Mouse (Mus musculus): ENCODE data around the gene Pdia2.
A peak's percentile ranks its signal among the peaks of the same experiment; 100 is the strongest.

Pdia2 gene

GRCm38 (mm10) chr17:26198892-26199291, at the start of gene Pdia2:
TSS of gene Pdia2 (minus strand) at chr17:26199087.
- DNase-seq, result no peak

- peak; percentile 95 to 96 for DNase-seq
Measured at GRCm38 (mm10) chr17:26244101-26244841, 45.4 kb upstream of the Pdia2 start, which contains the start of gene Fam234a. TSS of gene Fam234a (minus strand) at chr17:26244242.

- DNase-seq, result no peak
Measured at GRCm38 (mm10) chr17:26243471-26244100, 44.7 kb upstream of the Pdia2 start.

GRCm38 (mm10) chr17:26240990-26241389, 42.1 kb upstream of the Pdia2 start:
- DNase-seq, result no peak

GRCm38 (mm10) chr17:26240120-26240790, 41.4 kb upstream of the Pdia2 start:
- no peak for DNase-seq

GRCm38 (mm10) chr17:26239551-26239950, 40.7 kb upstream of the Pdia2 start:
- no peak for DNase-seq

GRCm38 (mm10) chr17:26237667-26238066, 38.8 kb upstream of the Pdia2 start:
- DNase-seq, result no peak

- DNase-seq, result no peak
Measured at GRCm38 (mm10) chr17:26235077-26235815, 36.4 kb upstream of the Pdia2 start.

GRCm38 (mm10) chr17:26234386-26234785, 35.5 kb upstream of the Pdia2 start:
- no peak for DNase-seq

- DNase-seq, result peak in 1 of 2 experiments; percentile 23
Measured at GRCm38 (mm10) chr17:26232863-26233262, 34.0 kb upstream of the Pdia2 start.

GRCm38 (mm10) chr17:26231156-26231555, 32.3 kb upstream of the Pdia2 start:
- no peak for DNase-seq

GRCm38 (mm10) chr17:26229776-26230175, 30.9 kb upstream of the Pdia2 start:
- no peak for DNase-seq

GRCm38 (mm10) chr17:26225150-26225549, 26.3 kb upstream of the Pdia2 start:
- no peak for DNase-seq

- DNase-seq, result no peak
Measured at GRCm38 (mm10) chr17:26221508-26221907, 22.6 kb upstream of the Pdia2 start.

- DNase-seq, result no peak
Measured at GRCm38 (mm10) chr17:26212681-26213080, 13.8 kb upstream of the Pdia2 start.

GRCm38 (mm10) chr17:26212241-26212640, 13.4 kb upstream of the Pdia2 start:
- no peak for DNase-seq

GRCm38 (mm10) chr17:26207686-26208085, 8.8 kb upstream of the Pdia2 start, which contains the start of gene Arhgdig:
TSS of gene Arhgdig (minus strand) at chr17:26207786.
- no peak for DNase-seq

GRCm38 (mm10) chr17:26206392-26206791, 7.5 kb upstream of the Pdia2 start:
- no peak for DNase-seq

- no peak for DNase-seq
Measured at GRCm38 (mm10) chr17:26204766-26205165, 5.9 kb upstream of the Pdia2 start.

- peak; percentile 36 to 42 for DNase-seq
Measured at GRCm38 (mm10) chr17:26203321-26203811, 4.5 kb upstream of the Pdia2 start.

- DNase-seq, result peak; percentile 26 to 41
Measured at GRCm38 (mm10) chr17:26202737-26203136, 3.9 kb upstream of the Pdia2 start, which contains the start of gene Rgs11. TSS of gene Rgs11 (plus strand) at chr17:26202951.

- DNase-seq, result no peak
Measured at GRCm38 (mm10) chr17:26201998-26202397, 3.1 kb upstream of the Pdia2 start.

All from cerebellum, postnatal 14 days (tissue).